Mouse (Mus musculus) regulatory T cell (primary cell): ENCODE measurements around the gene Smim11.

Experiments
- in situ Hi-C: fragments of 300-600 bp; cut with MboI, MseI; formaldehyde crosslinking; loops from one replicate; pipeline ENCODE4 v1.15.1; 2025; ENCODE audit warnings: high pct_unique_total_duplicates

The Smim11 gene

DNA sequence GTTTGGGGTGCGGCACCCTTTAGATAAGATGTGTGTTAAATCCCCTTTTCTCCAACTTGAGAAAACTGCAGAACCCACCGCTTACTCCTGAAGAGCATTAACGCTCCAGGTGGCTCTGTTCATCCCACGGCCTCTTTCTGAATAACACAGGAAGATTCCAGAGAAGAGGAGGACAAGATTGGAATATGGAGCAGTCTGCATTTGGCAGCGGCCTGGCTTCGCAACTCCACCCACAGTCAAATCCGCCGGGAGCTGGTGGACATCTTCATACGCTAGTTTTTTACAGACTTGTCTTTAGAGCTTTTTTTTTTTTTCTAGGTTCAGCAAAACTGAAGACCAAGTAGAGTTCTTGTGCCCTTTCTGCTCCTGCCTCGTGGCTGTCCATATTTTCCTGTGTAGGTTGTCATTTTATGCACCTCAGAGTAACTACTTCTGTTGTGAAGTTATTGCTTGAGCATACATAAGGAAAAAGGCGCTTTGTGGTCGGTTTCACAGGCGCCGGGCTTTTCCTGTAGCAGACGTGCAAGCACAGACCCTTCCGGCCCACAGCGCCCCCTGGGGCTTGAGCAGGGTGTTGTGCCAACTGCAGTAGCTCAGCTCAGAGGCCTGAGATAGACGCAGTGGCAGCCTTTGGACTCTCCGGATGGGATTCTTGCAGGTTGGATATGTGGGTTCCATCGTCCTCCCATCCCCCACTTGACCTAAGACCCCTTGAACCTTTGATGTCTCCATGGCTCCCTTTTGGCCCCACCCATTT lies 18.4 kb downstream of the Smim11 start:
- in situ Hi-C loops: no loop called here

DNA sequence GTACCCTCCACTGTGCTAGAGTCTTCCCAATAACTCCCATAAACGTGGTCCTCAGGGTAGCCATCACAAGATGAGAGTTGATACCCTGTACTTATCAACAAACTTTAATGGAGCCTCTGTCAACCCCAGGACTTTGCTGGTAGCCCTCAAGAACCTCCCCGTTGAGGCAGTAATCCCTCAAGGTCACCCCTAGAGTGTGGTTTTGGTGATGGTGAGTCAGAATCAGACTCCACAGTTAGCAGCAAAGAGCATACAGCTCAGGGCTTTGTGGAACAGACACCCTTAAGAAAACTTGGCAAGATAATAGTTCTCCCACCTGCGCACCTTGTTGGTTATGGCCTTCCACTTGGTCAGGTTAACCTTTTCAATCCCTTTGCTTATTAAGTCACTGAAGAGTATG lies 19.3 kb downstream of the Smim11 start:
- in situ Hi-C loops: no loop called here

DNA sequence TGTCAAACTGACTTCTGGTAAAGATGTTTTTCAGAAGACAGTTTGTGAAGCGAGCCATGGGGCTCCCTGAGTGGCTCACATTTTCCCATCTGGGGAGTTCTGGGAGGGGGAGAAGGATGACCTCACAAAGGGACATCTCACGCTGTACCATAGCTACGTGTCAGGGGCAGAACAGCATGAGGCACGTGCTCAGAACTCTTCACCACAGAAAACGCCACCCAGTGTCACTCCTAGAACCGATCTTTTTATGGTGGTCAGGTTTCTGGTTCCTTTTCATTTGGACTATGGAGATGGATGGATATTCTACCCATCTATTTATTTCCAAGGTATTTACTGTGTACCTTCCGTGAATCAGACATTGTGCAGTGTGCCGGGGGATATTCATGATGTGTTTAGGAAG lies 20.3 kb downstream of the Smim11 start, which contains the start of gene Fam243:
Fam243 (minus strand) TSS at position 101 of the 400 bp plus-strand sequence.
- in situ Hi-C loops: no loop called here

DNA sequence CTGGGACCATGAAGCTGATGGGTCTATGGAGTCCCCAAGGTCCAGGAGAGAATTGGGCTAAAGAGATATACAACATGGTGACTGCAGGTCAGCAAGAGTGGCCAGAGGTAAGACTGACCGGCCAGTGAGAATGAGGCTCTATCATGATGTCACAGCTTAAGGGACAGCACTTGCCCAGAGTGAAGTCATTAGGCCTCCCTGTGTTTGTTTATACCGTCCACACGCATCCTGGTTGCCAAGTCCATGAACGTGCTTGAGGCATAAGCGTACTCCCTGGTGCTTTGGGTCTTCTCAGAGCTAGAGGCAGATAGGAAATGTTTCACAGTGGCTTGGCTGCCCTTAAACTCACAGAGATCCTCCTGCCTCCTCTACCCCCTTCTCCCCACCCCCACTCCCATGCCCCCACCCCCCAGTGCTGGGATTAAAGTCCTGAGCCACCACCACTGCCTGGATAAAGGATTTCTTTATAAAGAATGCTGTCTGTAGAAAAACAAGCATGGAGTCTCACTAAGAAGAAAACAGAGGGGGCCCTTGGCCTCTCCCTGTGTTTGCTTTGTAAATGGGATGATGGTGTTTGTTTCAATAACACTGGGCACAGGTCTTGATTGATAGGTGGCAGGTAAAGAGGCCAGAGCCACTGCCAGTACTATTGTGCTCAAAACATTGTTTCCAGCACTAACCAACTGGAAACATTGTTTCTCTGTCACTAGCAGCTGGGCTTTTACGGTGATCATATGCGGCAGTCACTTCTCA lies 23.4 kb downstream of the Smim11 start:
- in situ Hi-C loops: no loop called here

DNA sequence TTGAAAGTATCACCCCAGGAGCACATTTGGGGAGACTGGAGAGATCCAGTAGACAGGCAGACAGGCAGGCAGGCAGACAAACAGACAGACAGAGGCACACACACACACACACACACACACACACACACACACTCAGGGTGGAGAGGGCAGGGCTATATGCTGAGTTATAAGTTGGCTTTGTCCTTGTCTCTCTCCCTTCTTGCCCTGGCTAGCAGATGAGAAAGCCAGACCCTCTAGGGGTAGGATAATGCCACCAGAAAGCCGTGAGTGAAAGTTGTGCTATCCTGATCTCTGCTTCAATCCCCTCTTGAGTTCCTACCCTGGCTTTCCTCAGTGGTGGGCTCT lies 23.9 kb downstream of the Smim11 start:
- in situ Hi-C loops: no loop called here

DNA sequence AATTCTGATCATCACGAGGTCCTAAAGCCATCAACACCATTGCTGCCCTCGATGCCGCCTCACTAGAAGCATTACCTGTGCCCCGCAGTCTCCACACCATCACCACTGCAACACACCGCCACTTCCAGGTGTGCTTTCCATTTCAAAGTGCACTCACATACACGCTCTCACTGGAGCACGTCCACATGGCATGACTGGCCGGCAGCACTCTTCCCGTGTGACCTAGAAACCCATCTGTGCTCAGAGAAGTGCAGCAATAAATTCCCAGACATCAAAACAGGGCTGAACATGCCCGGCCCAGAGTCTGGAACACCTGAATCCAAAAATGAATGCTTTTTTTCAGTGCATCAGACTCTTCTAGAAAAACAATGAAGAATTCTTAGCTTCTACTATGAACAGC lies 26.8 kb downstream of the Smim11 start:
- in situ Hi-C loops: no loop called here

DNA sequence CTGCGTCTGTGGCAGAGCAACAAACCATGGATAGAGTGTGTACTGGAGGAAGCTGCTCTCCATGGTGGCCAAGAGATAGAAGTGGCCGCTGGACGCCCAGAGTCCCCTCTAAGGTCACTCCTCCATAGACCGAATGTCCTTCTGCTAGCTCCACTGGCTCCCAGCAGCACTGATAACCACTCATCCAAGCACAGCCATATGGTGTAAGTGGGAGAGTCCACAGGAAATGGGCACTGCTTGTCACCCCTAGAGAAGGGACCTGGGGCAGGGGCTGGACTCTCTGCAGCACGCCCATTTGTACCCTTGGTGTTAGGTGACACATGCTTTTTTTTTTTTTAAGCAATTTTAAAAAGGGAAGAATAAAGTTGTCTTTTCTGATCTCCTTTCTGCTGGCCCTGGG lies 29.9 kb downstream of the Smim11 start:
- in situ Hi-C loops: loop anchor here (10.0 kb wide), 1 partner anchor 124 kb away; no protein-coding TSS in a partner anchor

DNA sequence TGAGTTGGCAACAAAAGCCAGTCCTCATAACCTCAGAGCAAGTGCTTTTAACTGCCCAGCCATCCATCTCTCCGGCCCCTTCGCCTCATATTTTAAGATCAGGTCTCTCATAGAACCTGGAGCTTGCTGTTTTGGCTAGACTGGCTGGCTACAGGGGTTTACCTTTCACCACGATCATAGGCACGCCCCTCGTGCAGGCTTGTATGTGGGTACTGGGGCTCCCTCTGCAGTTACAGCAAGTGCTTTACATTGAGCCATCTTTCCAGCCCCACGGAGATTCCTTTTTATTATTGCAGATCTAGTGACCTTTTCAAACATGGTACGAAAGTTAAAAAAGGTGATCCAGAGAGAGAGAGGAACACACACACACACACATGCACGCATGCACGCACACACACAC lies 33.5 kb downstream of the Smim11 start:
- in situ Hi-C loops: loop anchor here (10.0 kb wide), 1 partner anchor 120 kb away; no protein-coding TSS in a partner anchor

DNA sequence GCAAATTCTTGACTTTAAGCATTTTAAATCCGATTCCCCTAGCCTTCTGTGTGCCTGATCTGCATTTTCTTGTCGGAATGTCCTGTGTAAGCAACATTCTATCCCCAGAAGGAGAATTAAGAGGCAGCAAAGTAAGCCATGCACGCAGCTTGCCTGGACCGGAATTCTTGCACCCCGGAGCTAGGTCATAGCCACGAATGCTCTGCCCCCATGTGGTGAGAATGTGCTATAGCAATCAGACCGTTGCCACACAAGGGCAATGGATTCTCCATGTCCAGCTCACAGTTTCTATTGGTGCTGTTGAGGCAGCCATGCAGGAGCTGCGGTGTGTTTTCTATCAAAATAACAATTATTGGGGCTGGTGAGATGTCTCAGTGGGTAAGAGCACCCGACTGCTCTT lies 35.2 kb downstream of the Smim11 start:
- in situ Hi-C loops: loop anchor here (10.0 kb wide), 1 partner anchor 119 kb away; no protein-coding TSS in a partner anchor

DNA sequence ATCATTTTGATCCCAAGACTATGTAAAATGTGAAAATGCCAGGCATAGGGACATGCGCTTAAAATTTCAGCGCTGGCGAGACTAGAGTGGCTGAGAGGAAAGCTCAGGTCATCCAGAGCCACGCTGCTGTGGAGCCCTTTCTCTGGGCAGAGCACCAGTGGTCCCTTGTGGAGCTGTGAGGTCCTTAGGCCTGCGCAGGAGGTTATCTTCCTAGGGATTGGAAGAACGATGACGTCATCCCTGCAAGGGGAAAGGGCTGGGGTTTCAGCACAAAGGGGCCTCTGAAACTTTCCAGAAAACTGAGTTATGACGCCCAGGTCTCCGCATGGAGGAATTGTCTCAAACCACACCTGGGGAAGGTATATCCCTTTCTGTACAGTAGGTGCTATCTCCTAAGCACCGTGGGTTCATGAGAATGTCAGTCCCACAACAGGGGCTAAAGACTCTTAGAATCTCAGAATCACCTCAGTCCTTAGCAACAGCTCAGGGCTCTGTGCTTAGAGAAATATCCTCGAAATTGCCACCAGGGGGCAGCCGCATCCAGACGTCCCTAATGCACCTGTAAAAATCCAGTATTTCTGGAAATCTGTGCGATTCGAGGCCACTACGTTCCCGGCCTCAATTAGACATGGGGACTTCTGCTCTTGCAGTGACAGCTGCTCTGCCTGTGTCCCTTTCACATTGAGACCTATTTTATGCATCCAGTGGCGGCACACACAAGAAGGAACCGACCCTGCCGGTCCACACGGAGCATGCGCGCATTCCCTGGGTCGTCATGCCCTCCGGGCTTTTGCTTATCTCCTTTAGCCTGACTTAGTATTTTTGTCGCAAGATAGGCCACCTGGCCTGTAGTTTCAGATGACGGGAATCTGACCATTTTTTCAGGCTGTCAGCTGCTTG lies 39.8 kb downstream of the Smim11 start:
- in situ Hi-C loops: no loop called here

DNA sequence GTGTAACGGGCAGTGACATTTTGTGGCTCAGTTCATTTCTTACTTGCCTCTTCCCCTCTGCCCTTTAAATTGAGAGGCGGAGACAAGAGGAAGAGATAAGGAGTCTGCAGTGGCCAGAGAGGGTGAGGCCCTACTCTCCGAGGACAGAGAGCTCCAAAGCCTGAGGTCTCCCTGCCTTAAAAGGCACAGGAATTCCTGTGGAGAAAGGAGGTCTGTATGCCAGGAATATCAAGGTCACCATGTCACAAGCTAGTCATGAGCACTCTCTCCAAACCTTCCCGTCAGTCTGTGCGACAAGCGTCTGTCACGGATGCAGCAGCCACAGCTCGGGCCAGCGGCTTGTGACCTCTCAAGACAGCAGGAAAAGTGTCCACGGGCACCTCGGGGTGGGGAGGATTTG lies 44.1 kb downstream of the Smim11 start:
- in situ Hi-C loops: no loop called here

DNA sequence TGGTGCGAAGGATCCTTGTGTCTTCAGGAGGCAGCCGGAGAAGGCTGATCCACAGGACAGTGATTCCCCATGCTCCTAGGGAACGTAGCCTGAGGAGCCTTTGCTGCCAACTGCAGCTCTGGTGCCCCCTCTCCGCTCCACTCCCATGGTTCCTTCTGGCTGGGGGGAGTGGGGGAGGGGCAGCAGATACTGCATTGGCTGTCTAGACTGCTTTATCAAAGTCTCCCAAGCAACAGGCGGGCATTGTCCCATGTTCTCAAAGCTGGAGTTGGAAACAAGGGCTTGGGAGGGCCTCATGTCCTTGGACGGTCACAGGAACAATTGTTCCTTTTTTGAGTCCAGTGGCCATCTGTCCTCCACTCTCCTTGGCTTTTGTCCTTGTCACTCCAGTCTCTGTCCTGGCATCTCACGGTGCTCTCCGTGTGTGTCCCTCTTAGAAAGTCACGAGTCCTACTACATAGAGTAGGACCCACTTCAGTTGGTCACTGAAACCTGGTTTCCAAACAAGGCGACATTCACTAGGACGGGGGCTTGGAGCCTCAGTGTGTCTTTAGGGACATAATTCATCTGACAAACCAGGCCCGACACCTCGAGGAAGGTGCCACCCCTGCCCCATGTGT lies 45.3 kb downstream of the Smim11 start:
- in situ Hi-C loops: no loop called here

DNA sequence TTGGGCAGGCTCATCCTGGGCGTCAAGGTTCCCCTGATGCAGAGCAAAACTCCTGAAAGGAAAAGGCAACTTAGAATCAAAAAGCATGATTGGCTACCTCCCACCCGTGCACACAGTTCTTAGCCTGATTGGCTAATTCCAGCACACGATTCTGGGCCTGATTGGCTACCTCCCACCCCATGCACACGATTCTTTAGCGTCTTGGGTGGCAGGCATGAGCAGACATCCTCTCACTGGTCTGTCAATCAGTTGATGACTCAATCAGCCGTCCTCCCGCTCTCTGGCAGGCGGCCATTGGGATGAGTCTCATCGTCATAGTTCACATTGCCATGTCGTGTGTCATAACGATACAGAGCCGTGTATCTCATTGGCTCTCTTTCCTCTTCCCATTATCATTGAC lies 47.9 kb downstream of the Smim11 start:
- in situ Hi-C loops: no loop called here

DNA sequence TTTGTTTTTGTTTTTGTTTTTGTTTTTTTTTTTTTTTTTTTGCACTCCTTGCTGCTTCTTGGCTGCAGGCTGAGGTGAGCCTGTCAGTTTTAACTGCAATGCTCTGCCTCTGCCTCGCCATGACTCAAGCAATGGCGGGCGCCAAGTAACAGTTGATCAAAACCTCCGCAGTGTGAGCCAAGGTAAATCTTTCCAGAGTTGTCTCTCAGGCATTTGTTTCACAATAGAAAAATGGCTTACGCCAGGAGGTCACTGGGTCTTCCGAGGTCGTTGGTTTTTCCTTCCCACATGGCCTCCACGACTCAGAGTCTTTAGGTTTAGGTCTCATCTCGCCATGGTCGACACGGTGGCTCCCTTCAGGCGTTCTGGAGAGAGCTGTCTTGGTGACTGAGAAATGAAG lies 52.2 kb downstream of the Smim11 start:
- in situ Hi-C loops: no loop called here

DNA sequence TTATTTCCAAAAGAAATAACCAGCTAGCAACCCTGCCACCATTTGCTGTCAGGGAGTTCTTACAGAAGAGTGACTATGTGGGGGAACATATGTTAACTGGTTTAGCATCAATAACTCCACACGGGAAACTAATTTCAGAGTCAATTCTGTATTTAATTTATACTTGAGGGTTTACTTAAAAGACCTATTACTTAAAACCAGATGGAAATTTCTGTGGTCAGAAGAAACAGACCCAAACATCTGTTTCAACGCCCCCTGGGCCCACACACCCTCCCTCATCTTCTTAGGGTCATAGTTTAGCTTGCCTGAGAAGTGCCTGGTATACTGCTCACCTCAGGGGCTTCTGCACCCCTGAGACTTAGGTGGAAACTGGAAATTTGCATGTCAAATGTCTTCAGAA lies 52.8 kb downstream of the Smim11 start:
- in situ Hi-C loops: no loop called here

DNA sequence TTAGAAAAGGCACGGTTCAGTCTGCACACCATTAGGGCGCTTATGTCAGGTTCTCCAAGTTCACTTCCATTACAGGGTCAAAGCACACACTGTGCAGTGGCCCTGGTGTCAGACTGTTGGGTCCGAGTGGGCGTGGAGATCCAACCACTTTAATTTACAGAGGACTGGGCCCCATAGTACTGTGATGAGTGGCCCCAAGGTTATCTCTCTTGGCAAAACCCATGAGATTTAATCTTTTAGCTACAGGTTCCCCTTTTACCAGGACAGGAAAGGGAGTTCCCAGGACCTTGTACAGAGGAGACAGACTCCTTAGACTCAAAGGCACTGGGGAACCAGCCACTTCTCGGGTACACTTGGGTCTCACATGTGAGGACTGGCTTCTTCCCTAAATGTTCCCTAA lies 54.3 kb downstream of the Smim11 start:
- in situ Hi-C loops: no loop called here

DNA sequence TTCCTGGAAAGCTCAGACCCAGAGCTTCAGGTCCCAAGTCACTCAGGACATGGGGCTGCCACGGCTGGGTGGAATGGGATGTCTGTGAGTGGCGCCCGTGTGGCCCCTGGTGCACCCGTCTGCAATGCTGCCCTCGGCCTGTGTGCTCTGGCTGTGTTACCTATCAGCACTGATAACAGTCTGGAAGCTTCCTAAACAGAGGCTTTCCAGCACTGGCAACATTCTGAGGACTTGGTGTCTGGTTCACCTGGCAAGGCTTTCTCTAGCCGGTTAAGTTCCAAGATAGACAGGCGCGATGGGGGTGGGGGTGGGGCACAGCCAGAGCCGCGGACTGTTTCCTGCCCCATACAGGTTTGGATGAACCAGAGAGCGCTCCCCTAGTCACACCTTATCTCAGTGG lies 54.9 kb downstream of the Smim11 start:
- in situ Hi-C loops: no loop called here

DNA sequence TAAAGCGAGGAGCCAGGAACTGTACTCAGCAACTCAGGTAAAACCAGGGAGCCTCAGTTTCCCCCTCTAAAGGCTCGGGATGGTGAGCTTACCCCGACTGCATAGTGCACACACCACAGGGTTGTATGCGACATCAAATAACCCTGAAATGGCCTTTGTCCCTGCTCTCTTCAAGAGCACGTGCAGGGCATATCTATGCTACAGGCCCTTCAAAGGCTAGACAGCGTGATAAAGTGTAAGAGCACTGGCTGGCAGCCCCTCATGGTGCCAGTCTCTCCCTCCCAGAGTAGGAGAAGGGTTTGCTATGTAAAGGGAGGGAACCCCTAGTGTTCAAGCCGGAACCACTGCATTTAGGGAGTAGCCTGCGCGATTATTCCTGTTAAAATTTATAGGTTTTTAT lies 55.9 kb downstream of the Smim11 start:
- in situ Hi-C loops: no loop called here

DNA sequence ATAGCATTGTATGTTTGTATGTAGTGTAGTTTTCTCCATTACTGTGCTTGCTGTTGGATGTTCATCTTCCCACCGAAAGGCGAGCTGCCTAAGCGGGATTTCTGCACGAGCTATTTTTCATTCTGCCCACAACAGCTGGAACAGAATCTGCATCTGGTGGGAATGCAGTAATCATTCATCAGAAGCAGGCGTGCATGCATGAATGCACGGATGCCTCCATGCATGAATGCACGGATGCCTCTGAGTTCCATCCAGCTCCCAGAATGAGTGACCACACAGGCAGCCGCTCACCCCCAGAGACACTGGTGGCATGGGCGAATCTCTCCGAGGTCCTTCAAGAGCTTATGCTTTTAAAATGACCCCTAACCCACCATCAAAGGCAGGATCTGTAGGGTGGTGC lies 56.5 kb downstream of the Smim11 start:
- in situ Hi-C loops: no loop called here

DNA sequence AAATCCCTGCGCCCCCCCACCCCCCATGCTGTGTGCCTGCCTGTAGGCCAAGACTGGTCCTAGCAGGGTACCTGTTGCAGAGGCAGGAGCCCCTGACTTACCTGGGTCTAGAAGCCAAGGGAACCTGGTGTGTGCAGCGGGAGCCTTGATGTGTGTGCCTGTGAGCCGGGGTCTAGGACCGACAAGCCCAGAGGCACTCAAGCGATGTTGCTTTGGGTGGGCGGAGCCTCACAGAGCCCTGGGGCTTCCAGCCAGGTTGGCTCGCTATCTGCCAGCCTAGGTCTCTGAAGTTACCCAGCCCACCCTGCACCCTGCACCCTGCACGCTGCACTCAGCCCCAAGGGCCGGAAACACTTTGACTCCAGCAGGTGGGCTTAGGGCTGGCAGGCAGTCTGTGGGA lies 57.6 kb downstream of the Smim11 start:
- in situ Hi-C loops: no loop called here

DNA sequence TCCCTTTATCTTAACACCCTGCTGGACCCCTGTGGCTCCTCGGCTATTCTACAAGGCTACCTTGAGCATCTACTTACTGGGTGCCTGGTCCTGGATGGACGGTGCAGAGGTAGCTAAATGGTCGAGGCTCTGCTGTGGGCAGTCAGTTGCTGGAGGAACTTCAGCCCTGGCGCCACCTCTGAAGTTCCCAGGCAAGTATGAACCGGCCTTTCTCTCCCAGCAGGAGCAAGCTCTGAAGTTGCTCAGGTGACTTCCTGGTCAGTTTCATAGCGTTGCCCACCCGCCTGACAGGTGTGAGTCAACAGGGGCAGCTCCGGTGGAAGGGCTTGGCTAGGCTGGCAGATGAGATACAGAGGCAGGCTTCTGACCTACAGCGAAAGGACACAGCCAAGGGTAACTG lies 58.1 kb downstream of the Smim11 start, which contains the start of gene Kcne1:
Kcne1 (minus strand) TSS at position 240 of the 400 bp plus-strand sequence.
- in situ Hi-C loops: no loop called here

DNA sequence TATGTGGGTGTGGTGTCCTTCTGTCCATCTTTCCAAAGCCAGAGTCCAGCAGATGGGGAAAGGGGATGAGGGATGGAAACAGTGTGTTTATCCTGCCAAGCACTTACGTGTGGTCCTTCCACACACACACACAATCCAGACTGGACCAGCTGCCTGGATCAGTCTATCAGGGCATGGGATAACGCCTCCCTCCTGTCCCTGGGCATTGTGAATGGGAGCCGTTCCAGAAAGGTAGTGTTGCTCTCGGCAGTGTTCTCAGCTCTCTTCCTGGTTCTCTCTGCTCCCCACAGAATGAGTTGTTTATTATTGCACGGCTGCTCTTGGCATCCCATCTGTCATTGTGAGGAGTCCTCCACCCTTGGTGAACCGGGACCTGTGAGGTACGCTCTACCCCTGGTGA lies 59.6 kb downstream of the Smim11 start:
- in situ Hi-C loops: no loop called here
